Mouse (Mus musculus): ENCODE measurements around the gene Atp6v0b. TPM values are rescaled to one million over a fixed set of nuclear protein-coding genes. Genes with fewer than 3 reads are reported as not detected.

Gene Atp6v0b
- polyA plus RNA-seq, 1 experiment from 2014 or later, result 673 TPM

GRCm38 (mm10) chr4:117914031-117914430 lies 26.9 kb upstream of the Atp6v0b start:
- no peaks in the 10 kb centered on the region for H3K9me3 ChIP-seq (replicated peaks; ENCODE audit: control insufficient read depth, low read length, poor library complexity, severe bottlenecking)
- 16% methylated on average over 8 of the region's 8 CpGs for WGBS
- peak overlapping the region; percentile 83 for H3K4me3 ChIP-seq (ENCODE audit: low read depth, low read length)
- H3K36me3 ChIP-seq (ENCODE audit: control insufficient read depth, insufficient read depth, low read length), result peaks cover 2% of the 10 kb centered on the region; the same call in 1 of the 2 replicates
- H3K4me1 ChIP-seq (ENCODE audit: control insufficient read depth, insufficient read depth, low read length), result peaks cover 45% of the 10 kb centered on the region
- ATAC-seq, result peak; percentile 5; the same call in 1 of the 2 replicates
- H3K9ac ChIP-seq (ENCODE audit: low read depth, low read length), result peak overlapping the region; percentile 85
- peak overlapping the region; percentile 99 for H3K4me2 ChIP-seq (ENCODE audit: low read length)
- H3K27me3 ChIP-seq (ENCODE audit: control insufficient read depth, insufficient read depth, low read depth, low read length), result no peaks in the 10 kb centered on the region
- H3K27ac ChIP-seq (ENCODE audit: low read length), result no peak overlapping the region

- Histone ChIP-seq H3K36me3 (ENCODE audit: control insufficient read depth, insufficient read depth, low read length) (peaks cover 2% of the 10 kb centered on the region; the same call in 1 of the 2 replicates), H3K27ac (ENCODE audit: low read length) (no peak overlapping the region), H3K4me2 (ENCODE audit: low read length) (peak overlapping the region; percentile 99), H3K4me3 (ENCODE audit: low read depth, low read length) (peak overlapping the region; percentile 83), H3K9ac (ENCODE audit: low read depth, low read length) (peak overlapping the region; percentile 35; the same call in 1 of the 2 replicates), H3K27me3 (ENCODE audit: control insufficient read depth, insufficient read depth, low read depth, low read length) (no peaks in the 10 kb centered on the region), H3K9me3 (replicated peaks; ENCODE audit: control insufficient read depth, low read length, poor library complexity, severe bottlenecking) (no peaks in the 10 kb centered on the region), H3K4me1 (ENCODE audit: control insufficient read depth, insufficient read depth, low read length) (peaks cover 51% of the 10 kb centered on the region)
- ATAC-seq, result no peak
- WGBS, result 48% methylated on average over 3 of the region's 3 CpGs
Measured at GRCm38 (mm10) chr4:117913421-117913820, 26.3 kb upstream of the Atp6v0b start.

DNA sequence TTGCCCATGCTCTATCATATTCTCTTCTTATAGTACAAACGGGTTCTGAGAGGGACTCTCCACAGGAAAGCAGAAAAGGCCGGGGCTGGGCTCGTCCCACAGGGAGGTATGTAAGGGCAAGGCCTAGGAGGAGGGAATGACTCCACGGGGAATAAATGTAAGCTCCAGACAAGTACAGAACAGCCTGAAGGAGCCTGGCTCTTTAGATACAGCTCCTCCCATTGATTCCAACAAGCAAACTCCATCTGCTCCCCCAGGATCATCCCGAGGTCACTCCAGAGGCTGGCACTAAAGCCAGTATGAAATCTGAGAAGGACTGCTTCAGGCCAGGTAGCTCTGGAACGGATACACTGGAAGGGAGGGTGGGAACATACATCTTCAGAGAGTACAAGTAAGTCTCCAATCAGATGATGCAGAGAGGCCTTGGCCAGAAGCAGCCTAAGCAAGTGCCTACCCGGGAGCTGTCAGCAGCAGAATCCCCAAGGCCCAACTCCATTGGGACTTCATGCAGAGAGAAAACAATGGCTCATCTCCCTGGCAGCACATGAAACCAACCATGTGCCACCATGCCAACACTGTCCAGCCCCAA lies 25.6 kb upstream of the Atp6v0b start:
- Histone ChIP-seq H3K9ac (ENCODE audit: low read depth, low read length) (peak overlapping the region; percentile 35), H3K4me1 (ENCODE audit: control insufficient read depth, insufficient read depth, low read length) (peaks cover 57% of the 10 kb centered on the region), H3K9me3 (replicated peaks; ENCODE audit: control insufficient read depth, low read length, poor library complexity, severe bottlenecking) (no peaks in the 10 kb centered on the region), H3K4me3 (ENCODE audit: low read depth, low read length) (peak overlapping the region; percentile 83; the same call in 1 of the 2 replicates), H3K36me3 (ENCODE audit: control insufficient read depth, insufficient read depth, low read length) (peaks cover 2% of the 10 kb centered on the region; the same call in 1 of the 2 replicates), H3K27ac (ENCODE audit: low read length) (no peak overlapping the region), H3K4me2 (ENCODE audit: low read length) (peak overlapping the region; percentile 99), H3K27me3 (ENCODE audit: control insufficient read depth, insufficient read depth, low read depth, low read length) (no peaks in the 10 kb centered on the region)
- no peak for ATAC-seq
- WGBS, result 63% methylated on average over 7 of the region's 7 CpGs

GRCm38 (mm10) chr4:117912131-117912561 lies 25.0 kb upstream of the Atp6v0b start:
- H3K27ac ChIP-seq (ENCODE audit: low read length), result no peak overlapping the region
- no peak overlapping the region for H3K4me3 ChIP-seq (ENCODE audit: low read depth, low read length)
- H3K27me3 ChIP-seq (ENCODE audit: control insufficient read depth, insufficient read depth, low read depth, low read length), result no peaks in the 10 kb centered on the region
- H3K36me3 ChIP-seq (ENCODE audit: control insufficient read depth, insufficient read depth, low read length), result peaks cover 2% of the 10 kb centered on the region; the same call in 1 of the 2 replicates
- peaks cover 57% of the 10 kb centered on the region for H3K4me1 ChIP-seq (ENCODE audit: control insufficient read depth, insufficient read depth, low read length)
- H3K4me2 ChIP-seq (ENCODE audit: low read length), result no peak overlapping the region
- H3K9me3 ChIP-seq (replicated peaks; ENCODE audit: control insufficient read depth, low read length, poor library complexity, severe bottlenecking), result no peaks in the 10 kb centered on the region
- WGBS, result 89% methylated on average over 13 of the region's 13 CpGs
- ATAC-seq, result no peak
- H3K9ac ChIP-seq (ENCODE audit: low read depth, low read length), result peak overlapping the region; percentile 3; the same call in 1 of the 2 replicates

GRCm38 (mm10) chr4:117908834-117909453 lies 21.8 kb upstream of the Atp6v0b start:
- H3K9ac ChIP-seq (ENCODE audit: low read depth, low read length), result peak overlapping the region; percentile 56; the same call in 1 of the 2 replicates
- H3K9me3 ChIP-seq (replicated peaks; ENCODE audit: control insufficient read depth, low read length, poor library complexity, severe bottlenecking), result no peaks in the 10 kb centered on the region
- peak overlapping the region; percentile 57 for H3K4me2 ChIP-seq (ENCODE audit: low read length)
- peak overlapping the region; percentile 80 for H3K27ac ChIP-seq (ENCODE audit: low read length)
- WGBS, result 46% methylated on average over 8 of the region's 8 CpGs
- peak; percentile 77 for ATAC-seq
- peaks cover 50% of the 10 kb centered on the region for H3K4me1 ChIP-seq (ENCODE audit: control insufficient read depth, insufficient read depth, low read length)
- no peaks in the 10 kb centered on the region for H3K27me3 ChIP-seq (ENCODE audit: control insufficient read depth, insufficient read depth, low read depth, low read length)
- H3K4me3 ChIP-seq (ENCODE audit: low read depth, low read length), result peak overlapping the region; percentile 23
- H3K36me3 ChIP-seq (ENCODE audit: control insufficient read depth, insufficient read depth, low read length), result peaks cover 14% of the 10 kb centered on the region

DNA sequence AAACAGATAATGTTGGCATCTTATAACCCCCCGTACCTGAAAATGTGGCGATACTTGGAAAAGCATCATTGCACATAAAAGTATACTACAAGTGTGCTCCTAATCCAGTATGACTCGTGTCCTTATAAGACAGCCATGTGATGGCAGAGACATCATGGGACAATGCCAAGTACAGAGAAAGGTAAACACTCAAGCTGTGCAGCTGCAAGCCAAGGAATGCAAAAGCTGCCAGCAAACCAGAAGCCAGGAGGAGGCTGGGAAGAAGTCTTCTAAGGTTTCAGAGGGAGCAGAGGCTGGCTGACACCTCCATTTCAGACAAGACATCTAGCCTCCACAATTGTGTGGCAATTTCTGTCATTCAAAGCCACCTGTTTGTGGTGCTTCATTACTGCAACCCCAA lies 19.1 kb upstream of the Atp6v0b start:
- Histone ChIP-seq H3K27ac (ENCODE audit: low read length) (no peak overlapping the region), H3K9ac (ENCODE audit: low read depth, low read length) (no peak overlapping the region), H3K4me2 (ENCODE audit: low read length) (no peak overlapping the region), H3K4me1 (ENCODE audit: control insufficient read depth, insufficient read depth, low read length) (peaks cover 32% of the 10 kb centered on the region), H3K4me3 (ENCODE audit: low read depth, low read length) (no peak overlapping the region), H3K36me3 (ENCODE audit: control insufficient read depth, insufficient read depth, low read length) (peaks cover 33% of the 10 kb centered on the region), H3K27me3 (ENCODE audit: control insufficient read depth, insufficient read depth, low read depth, low read length) (no peaks in the 10 kb centered on the region), H3K9me3 (replicated peaks; ENCODE audit: control insufficient read depth, low read length, poor library complexity, severe bottlenecking) (no peaks in the 10 kb centered on the region)
- ATAC-seq, result no peak
- WGBS, result 91% methylated on average over 3 of the region's 3 CpGs

DNA sequence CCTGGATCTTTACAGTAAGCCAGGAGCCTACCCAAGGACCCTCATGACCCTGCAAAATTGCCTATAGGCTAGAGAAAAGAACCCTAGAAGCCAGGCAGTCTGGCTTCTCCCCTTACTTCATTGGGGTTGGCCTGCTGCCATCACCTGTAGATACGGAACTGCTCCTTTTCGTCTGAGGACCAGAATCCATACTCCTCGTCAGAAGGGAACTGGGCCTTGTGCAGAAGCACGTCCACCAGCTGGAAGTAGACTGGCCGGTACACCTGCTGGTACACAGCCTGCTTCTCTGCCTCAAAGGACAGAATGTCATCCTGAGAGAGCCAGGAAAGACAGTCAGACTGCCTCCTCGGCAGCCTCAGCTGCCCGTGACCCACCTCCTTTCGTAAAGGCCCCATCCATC lies 17.6 kb upstream of the Atp6v0b start:
- Histone ChIP-seq H3K27ac (ENCODE audit: low read length) (no peak overlapping the region), H3K9ac (ENCODE audit: low read depth, low read length) (no peak overlapping the region), H3K36me3 (ENCODE audit: control insufficient read depth, insufficient read depth, low read length) (peaks cover 41% of the 10 kb centered on the region), H3K4me2 (ENCODE audit: low read length) (no peak overlapping the region), H3K27me3 (ENCODE audit: control insufficient read depth, insufficient read depth, low read depth, low read length) (no peaks in the 10 kb centered on the region), H3K9me3 (replicated peaks; ENCODE audit: control insufficient read depth, low read length, poor library complexity, severe bottlenecking) (no peaks in the 10 kb centered on the region), H3K4me1 (ENCODE audit: control insufficient read depth, insufficient read depth, low read length) (peaks cover 19% of the 10 kb centered on the region), H3K4me3 (ENCODE audit: low read depth, low read length) (no peak overlapping the region)
- 92% methylated on average over 8 of the region's 8 CpGs for WGBS
- no peak for ATAC-seq

- 86% methylated on average over 10 of the region's 10 CpGs for WGBS
- no peaks in the 10 kb centered on the region for H3K9me3 ChIP-seq (replicated peaks; ENCODE audit: control insufficient read depth, low read length, poor library complexity, severe bottlenecking)
- no peak overlapping the region for H3K27ac ChIP-seq (ENCODE audit: low read length)
- ATAC-seq, result no peak
- H3K36me3 ChIP-seq (ENCODE audit: control insufficient read depth, insufficient read depth, low read length), result peaks cover 46% of the 10 kb centered on the region
- H3K4me2 ChIP-seq (ENCODE audit: low read length), result no peak overlapping the region
- peaks cover 13% of the 10 kb centered on the region for H3K4me1 ChIP-seq (ENCODE audit: control insufficient read depth, insufficient read depth, low read length)
- H3K9ac ChIP-seq (ENCODE audit: low read depth, low read length), result no peak overlapping the region
- H3K27me3 ChIP-seq (ENCODE audit: control insufficient read depth, insufficient read depth, low read depth, low read length), result no peaks in the 10 kb centered on the region
- H3K4me3 ChIP-seq (ENCODE audit: low read depth, low read length), result no peak overlapping the region
Measured at GRCm38 (mm10) chr4:117904094-117904493, 17.0 kb upstream of the Atp6v0b start.

- no peak for ATAC-seq
- Histone ChIP-seq H3K27me3 (ENCODE audit: control insufficient read depth, insufficient read depth, low read depth, low read length) (no peaks in the 10 kb centered on the region), H3K4me2 (ENCODE audit: low read length) (no peak overlapping the region), H3K36me3 (ENCODE audit: control insufficient read depth, insufficient read depth, low read length) (peaks cover 46% of the 10 kb centered on the region), H3K9me3 (replicated peaks; ENCODE audit: control insufficient read depth, low read length, poor library complexity, severe bottlenecking) (no peaks in the 10 kb centered on the region), H3K27ac (ENCODE audit: low read length) (no peak overlapping the region), H3K4me1 (ENCODE audit: control insufficient read depth, insufficient read depth, low read length) (no peaks in the 10 kb centered on the region), H3K9ac (ENCODE audit: low read depth, low read length) (no peak overlapping the region), H3K4me3 (ENCODE audit: low read depth, low read length) (no peak overlapping the region)
- WGBS, result 87% methylated on average over 3 of the region's 3 CpGs
Measured at GRCm38 (mm10) chr4:117898111-117898510, 11.0 kb upstream of the Atp6v0b start.
